Mouse (Mus musculus): ENCODE measurements around the gene Taf1b. TPM values are rescaled to one million over a fixed set of nuclear protein-coding genes. Genes with fewer than 3 reads are reported as not detected.

Gene Taf1b
- polyA plus RNA-seq, 1 experiment from 2014 or later = 34.1 TPM

- no peak overlapping the region for H3K27ac ChIP-seq (replicated peaks)
- no peaks in the 10 kb centered on the region for H3K9me3 ChIP-seq
- no peaks in the 10 kb centered on the region for H3K4me1 ChIP-seq (replicated peaks)
- H3K4me2 ChIP-seq = no peak overlapping the region
- H3K27me3 ChIP-seq = no peaks in the 10 kb centered on the region
- no peak overlapping the region for H3K9ac ChIP-seq
- WGBS = 85% methylated on average over 7 of the region's 7 CpGs
- H3K36me3 ChIP-seq = no peaks in the 10 kb centered on the region
- no peak overlapping the region for H3K4me3 ChIP-seq
- no peak for ATAC-seq (ENCODE audit: low FRiP score, low read depth)
Observed at GRCm38 (mm10) chr12:24586193-24586592, 88.0 kb downstream of the Taf1b start.

- ATAC-seq (ENCODE audit: low FRiP score, low read depth) = no peak
- no peak overlapping the region for H3K27ac ChIP-seq (replicated peaks)
- H3K9ac ChIP-seq = no peak overlapping the region
- H3K4me1 ChIP-seq (replicated peaks) = peaks cover 7% of the 10 kb centered on the region; the same call in 1 of the 2 replicates
- no peaks in the 10 kb centered on the region for H3K9me3 ChIP-seq
- no peak overlapping the region for H3K4me2 ChIP-seq
- 85% methylated on average over 7 of the region's 7 CpGs for WGBS
- no peaks in the 10 kb centered on the region for H3K27me3 ChIP-seq
- H3K36me3 ChIP-seq = no peaks in the 10 kb centered on the region
- H3K4me3 ChIP-seq = no peak overlapping the region
Observed at GRCm38 (mm10) chr12:24590371-24590770, 92.2 kb downstream of the Taf1b start.

GRCm38 (mm10) chr12:24592055-24592454, 93.9 kb downstream of the Taf1b start:
- ATAC-seq (ENCODE audit: low FRiP score, low read depth) = no peak
- H3K27ac ChIP-seq (replicated peaks) = no peak overlapping the region
- no peak overlapping the region for H3K4me2 ChIP-seq
- no peaks in the 10 kb centered on the region for H3K9me3 ChIP-seq
- no peaks in the 10 kb centered on the region for H3K36me3 ChIP-seq
- no peaks in the 10 kb centered on the region for H3K27me3 ChIP-seq
- peaks cover 7% of the 10 kb centered on the region; the same call in 1 of the 2 replicates for H3K4me1 ChIP-seq (replicated peaks)
- H3K4me3 ChIP-seq = no peak overlapping the region
- no peak overlapping the region for H3K9ac ChIP-seq
- 82% methylated on average over 9 of the region's 9 CpGs for WGBS

- WGBS = 20% methylated on average over 22 of the region's 22 CpGs
- Histone ChIP-seq H3K27me3 (no peaks in the 10 kb centered on the region), H3K4me1 (replicated peaks) (peaks cover 7% of the 10 kb centered on the region; the same call in 1 of the 2 replicates), H3K9me3 (no peaks in the 10 kb centered on the region), H3K36me3 (no peaks in the 10 kb centered on the region), H3K4me3 (0 out of 2 replicates have a peak overlapping the region, but pooled peaks have one; percentile 2), H3K4me2 (peak overlapping the region; percentile 39), H3K9ac (no peak overlapping the region), H3K27ac (replicated peaks) (no peak overlapping the region)
- no peak for ATAC-seq (ENCODE audit: low FRiP score, low read depth)
Observed at GRCm38 (mm10) chr12:24592956-24593672, 95.0 kb downstream of the Taf1b start.

GRCm38 (mm10) chr12:24597376-24597775, 99.2 kb downstream of the Taf1b start:
- Histone ChIP-seq H3K27me3 (no peaks in the 10 kb centered on the region), H3K4me3 (no peak overlapping the region), H3K36me3 (no peaks in the 10 kb centered on the region), H3K27ac (replicated peaks) (no peak overlapping the region), H3K4me2 (no peak overlapping the region), H3K9me3 (no peaks in the 10 kb centered on the region), H3K4me1 (replicated peaks) (peaks cover 7% of the 10 kb centered on the region; the same call in 1 of the 2 replicates), H3K9ac (no peak overlapping the region)
- 84% methylated on average over 6 of the region's 6 CpGs for WGBS
- ATAC-seq (ENCODE audit: low FRiP score, low read depth) = no peak

GRCm38 (mm10) chr12:24599366-24599895, 101.3 kb downstream of the Taf1b start:
- H3K4me3 ChIP-seq = no peak overlapping the region
- H3K4me2 ChIP-seq = no peak overlapping the region
- no peaks in the 10 kb centered on the region for H3K9me3 ChIP-seq
- no peaks in the 10 kb centered on the region for H3K27me3 ChIP-seq
- no peaks in the 10 kb centered on the region for H3K36me3 ChIP-seq
- no peak for ATAC-seq (ENCODE audit: low FRiP score, low read depth)
- WGBS = 65% methylated on average over 8 of the region's 8 CpGs
- H3K9ac ChIP-seq = no peak overlapping the region
- H3K27ac ChIP-seq (replicated peaks) = no peak overlapping the region
- no peaks in the 10 kb centered on the region for H3K4me1 ChIP-seq (replicated peaks)

GRCm38 (mm10) chr12:24600074-24600473, 101.9 kb downstream of the Taf1b start:
- H3K27me3 ChIP-seq = no peaks in the 10 kb centered on the region
- no peak for ATAC-seq (ENCODE audit: low FRiP score, low read depth)
- 89% methylated on average over 7 of the region's 7 CpGs for WGBS
- H3K4me3 ChIP-seq = no peak overlapping the region
- H3K36me3 ChIP-seq = no peaks in the 10 kb centered on the region
- no peak overlapping the region for H3K9ac ChIP-seq
- no peaks in the 10 kb centered on the region for H3K9me3 ChIP-seq
- H3K4me2 ChIP-seq = no peak overlapping the region
- no peaks in the 10 kb centered on the region for H3K4me1 ChIP-seq (replicated peaks)
- H3K27ac ChIP-seq (replicated peaks) = no peak overlapping the region

GRCm38 (mm10) chr12:24600806-24601205, 102.6 kb downstream of the Taf1b start:
- no peak overlapping the region for H3K9ac ChIP-seq
- no peak overlapping the region for H3K4me2 ChIP-seq
- H3K4me3 ChIP-seq = no peak overlapping the region
- no peaks in the 10 kb centered on the region for H3K4me1 ChIP-seq (replicated peaks)
- H3K27me3 ChIP-seq = no peaks in the 10 kb centered on the region
- no peaks in the 10 kb centered on the region for H3K36me3 ChIP-seq
- no peaks in the 10 kb centered on the region for H3K9me3 ChIP-seq
- peak; percentile 65 for ATAC-seq (ENCODE audit: low FRiP score, low read depth)
- 4% methylated on average over 9 of the region's 9 CpGs for WGBS
- no peak overlapping the region for H3K27ac ChIP-seq (replicated peaks)

- no peak overlapping the region for H3K9ac ChIP-seq
- H3K4me1 ChIP-seq (replicated peaks) = no peaks in the 10 kb centered on the region
Observed at GRCm38 (mm10) chr12:24603266-24603665, 105.1 kb downstream of the Taf1b start.

GRCm38 (mm10) chr12:24606166-24606565, 108.0 kb downstream of the Taf1b start:
- no peaks in the 10 kb centered on the region for H3K27me3 ChIP-seq
- no peaks in the 10 kb centered on the region for H3K36me3 ChIP-seq
- H3K4me1 ChIP-seq (replicated peaks) = no peaks in the 10 kb centered on the region
- H3K27ac ChIP-seq (replicated peaks) = no peak overlapping the region
- 58% methylated on average over 10 of the region's 10 CpGs for WGBS
- H3K4me2 ChIP-seq = no peak overlapping the region
- ATAC-seq (ENCODE audit: low FRiP score, low read depth) = no peak
- H3K9ac ChIP-seq = no peak overlapping the region
- no peaks in the 10 kb centered on the region for H3K9me3 ChIP-seq
- no peak overlapping the region for H3K4me3 ChIP-seq

More at GRCm38 (mm10) chr12:24603266-24603665, 105.1 kb downstream of the Taf1b start:
- H3K36me3 ChIP-seq = no peaks in the 10 kb centered on the region
- no peak overlapping the region for H3K4me3 ChIP-seq
- WGBS = 39% methylated on average over 2 of the region's 2 CpGs
- ATAC-seq (ENCODE audit: low FRiP score, low read depth) = no peak
- H3K27me3 ChIP-seq = no peaks in the 10 kb centered on the region
- no peak overlapping the region for H3K4me2 ChIP-seq
- no peak overlapping the region for H3K27ac ChIP-seq (replicated peaks)
- no peaks in the 10 kb centered on the region for H3K9me3 ChIP-seq

All from hindbrain, embryonic 15.5 days (tissue).